Mouse (Mus musculus) hindbrain, embryonic 11.5 days (tissue): Measurements from ENCODE around the gene Sort1. TPM values are rescaled to one million over a fixed set of nuclear protein-coding genes. Genes with fewer than 3 reads are reported as not detected.

ENCODE experiments used
- ATAC-seq: fragments of 200-750 bp; cut with Nextera tagmentation; 2 replicates; pipeline ENCODE4 v1.8.0; 2017; ENCODE audit warnings: mild to moderate bottlenecking, moderate TSS enrichment, moderate library complexity; ENCODE audit not compliant: low FRiP score
- DNase-seq: peaks from one replicate; pipeline ENCODE4 v3.0.0-alpha.2; 2015; ENCODE audit warnings: low spot score
- H3K27ac ChIP-seq: fragments of 300-500 bp; sonication (generic); 2 replicates; pipeline ENCODE4 v1.5.1; 2014; ENCODE audit warnings: mild to moderate bottlenecking, low read depth, low read length
- H3K27me3 ChIP-seq: fragments of 300-500 bp; sonication (generic); 2 replicates; pipeline ENCODE4 v1.6.1; 2014; ENCODE audit warnings: mild to moderate bottlenecking, low read length, moderate library complexity, mixed read lengths; ENCODE audit not compliant: control insufficient read depth, insufficient read depth
- H3K36me3 ChIP-seq: fragments of 300-500 bp; sonication (generic); 2 replicates; pipeline ENCODE4 v1.6.1; 2014; ENCODE audit warnings: mild to moderate bottlenecking, low read length, moderate library complexity, mixed read lengths; ENCODE audit not compliant: control insufficient read depth, insufficient read depth
- H3K4me1 ChIP-seq: fragments of 300-500 bp; sonication (generic); replicated peaks from 2 replicates; pipeline ENCODE4 v1.6.1; 2014; ENCODE audit warnings: low read length, mixed read lengths; ENCODE audit not compliant: control insufficient read depth, insufficient read depth
- H3K4me2 ChIP-seq: fragments of 300-500 bp; sonication (generic); replicated peaks from 2 replicates; pipeline ENCODE4 v1.6.1; 2014; ENCODE audit warnings: mild to moderate bottlenecking, low read depth, low read length
- H3K4me3 ChIP-seq: fragments of 300-500 bp; sonication (generic); 2 replicates; pipeline ENCODE4 v1.5.1; 2014; ENCODE audit warnings: low read depth, low read length
- H3K9ac ChIP-seq: fragments of 300-500 bp; sonication (generic); 2 replicates; pipeline ENCODE4 v1.6.1; 2014; ENCODE audit warnings: low read depth, low read length
- H3K9me3 ChIP-seq: fragments of 300-500 bp; sonication (generic); 2 replicates; pipeline ENCODE4 v1.6.1; 2016; ENCODE audit warnings: low read length; ENCODE audit not compliant: control insufficient read depth
- whole genome bisulfite sequencing: fragments of 180-500 bp; shearing (Covaris S2); extraction: QIAGEN DNeasy Blood & Tissue Kit; methylation state at CpG from one replicate; pipeline ENCODE4 v1.1.7; 2014; 5-methylcytosine and 5-hydroxymethylcytosine counted together
- polyA plus RNA-seq: library from polyadenylated mRNA; unstranded; fragments of >200 nt; fragmentation: Nextera tagmentation; extraction: Ambion mirVana; gene quantifications from 2 replicates; pipeline ENCODE4 v1.2.1, GENCODE M21; 2014

Gene Sort1
- polyA plus RNA-seq, 1 experiment from 2014 or later: 20.2 TPM

GRCm38 (mm10) chr3:108291036-108291799 lies 7.3 kb downstream of the Sort1 start:
- no peak overlapping the region for H3K4me2 ChIP-seq
- ATAC-seq (no peak), DNase-seq (no peak)
- no peaks in the 10 kb centered on the region for H3K9me3 ChIP-seq
- H3K4me1 ChIP-seq: peaks cover 10% of the 10 kb centered on the region
- no peaks in the 10 kb centered on the region for H3K36me3 ChIP-seq
- H3K9ac ChIP-seq: no peak overlapping the region
- H3K27me3 ChIP-seq: no peaks in the 10 kb centered on the region
- no peak overlapping the region for H3K4me3 ChIP-seq
- WGBS: 69% methylated on average over 17 of the region's 17 CpGs
- H3K27ac ChIP-seq: no peak overlapping the region

GRCm38 (mm10) chr3:108294398-108294797 lies 10.5 kb downstream of the Sort1 start:
- WGBS: 47% methylated on average over 2 of the region's 2 CpGs
- H3K36me3 ChIP-seq: no peaks in the 10 kb centered on the region
- no peaks in the 10 kb centered on the region for H3K9me3 ChIP-seq
- H3K4me2 ChIP-seq: no peak overlapping the region
- H3K4me3 ChIP-seq: no peak overlapping the region
- peaks cover 5% of the 10 kb centered on the region for H3K4me1 ChIP-seq
- no peaks in the 10 kb centered on the region for H3K27me3 ChIP-seq
- DNase-seq (no peak), ATAC-seq (no peak)
- no peak overlapping the region for H3K9ac ChIP-seq
- no peak overlapping the region for H3K27ac ChIP-seq

GRCm38 (mm10) chr3:108295379-108296219 lies 11.7 kb downstream of the Sort1 start:
- ATAC-seq (peak; percentile 67), DNase-seq (no peak)
- Histone ChIP-seq H3K9me3 (no peaks in the 10 kb centered on the region), H3K36me3 (no peaks in the 10 kb centered on the region), H3K27ac (peak overlapping the region; percentile 19), H3K4me1 (peaks cover 5% of the 10 kb centered on the region), H3K27me3 (no peaks in the 10 kb centered on the region), H3K4me2 (peak overlapping the region; percentile 25), H3K4me3 (no peak overlapping the region), H3K9ac (peak overlapping the region; percentile 35)
- 42% methylated on average over 14 of the region's 14 CpGs for WGBS

- no peaks in the 10 kb centered on the region for H3K36me3 ChIP-seq
- no peak overlapping the region for H3K4me3 ChIP-seq
- H3K9ac ChIP-seq: peak overlapping the region; percentile 35
- ATAC-seq: peak; percentile 90
- DNase-seq: peak; percentile 52
- H3K9me3 ChIP-seq: no peaks in the 10 kb centered on the region
- peak overlapping the region; percentile 25 for H3K4me2 ChIP-seq
- H3K27ac ChIP-seq: peak overlapping the region; percentile 19
- H3K4me1 ChIP-seq: peaks cover 5% of the 10 kb centered on the region
- H3K27me3 ChIP-seq: no peaks in the 10 kb centered on the region
- 21% methylated on average over 14 of the region's 14 CpGs for WGBS
Observed at GRCm38 (mm10) chr3:108296220-108297049, 12.6 kb downstream of the Sort1 start.

- Histone ChIP-seq H3K4me1 (peaks cover 5% of the 10 kb centered on the region), H3K9me3 (no peaks in the 10 kb centered on the region), H3K9ac (no peak overlapping the region), H3K36me3 (no peaks in the 10 kb centered on the region), H3K27ac (no peak overlapping the region), H3K27me3 (no peaks in the 10 kb centered on the region), H3K4me3 (no peak overlapping the region), H3K4me2 (no peak overlapping the region)
- WGBS: 75% methylated on average over 7 of the region's 7 CpGs
- DNase-seq (no peak), ATAC-seq (no peak)
Observed at GRCm38 (mm10) chr3:108297050-108297419, 13.2 kb downstream of the Sort1 start.

GRCm38 (mm10) chr3:108297603-108298553 lies 14.0 kb downstream of the Sort1 start:
- no peak overlapping the region for H3K4me3 ChIP-seq
- no peak for ATAC-seq
- peak; percentile 28 for DNase-seq

GRCm38 (mm10) chr3:108300455-108301030 lies 16.7 kb downstream of the Sort1 start:
- WGBS: 94% methylated on average over 6 of the region's 6 CpGs
- ATAC-seq (no peak), DNase-seq (no peak)
- Histone ChIP-seq H3K4me3 (no peak overlapping the region), H3K4me1 (peaks cover 5% of the 10 kb centered on the region), H3K9me3 (no peaks in the 10 kb centered on the region), H3K4me2 (no peak overlapping the region), H3K27me3 (no peaks in the 10 kb centered on the region), H3K9ac (no peak overlapping the region), H3K36me3 (no peaks in the 10 kb centered on the region), H3K27ac (no peak overlapping the region)

More at GRCm38 (mm10) chr3:108297603-108298553, 14.0 kb downstream of the Sort1 start:
- Histone ChIP-seq H3K27me3 (no peaks in the 10 kb centered on the region), H3K4me1 (peaks cover 5% of the 10 kb centered on the region), H3K36me3 (no peaks in the 10 kb centered on the region), H3K4me2 (no peak overlapping the region), H3K9ac (no peak overlapping the region), H3K27ac (no peak overlapping the region), H3K9me3 (no peaks in the 10 kb centered on the region)
- WGBS: 67% methylated on average over 7 of the region's 7 CpGs
